Mouse (Mus musculus): Measurements from ENCODE around the gene Sbno2. TPM values are rescaled to one million over a fixed set of nuclear protein-coding genes. Genes with fewer than 3 reads are reported as not detected.
"Not testable (repeated sequence)": the region's sequence is repeated elsewhere in the genome, so short reads cannot be mapped to it uniquely, and the experiment has no call there.

The Sbno2 gene
- total and polyA plus RNA-seq, 3 experiments = 38.5 to 120 (median 59.3) TPM

- DNase-seq = peak; percentile 36
Observed at GRCm38 (mm10) chr10:80057683-80058326, 47.6 kb downstream of the Sbno2 start.

- no peak for DNase-seq
Observed at GRCm38 (mm10) chr10:80056976-80057682, 48.2 kb downstream of the Sbno2 start.

- DNase-seq = no peak
Observed at GRCm38 (mm10) chr10:80056506-80056905, 48.9 kb downstream of the Sbno2 start.

GRCm38 (mm10) chr10:80055891-80056290, 49.5 kb downstream of the Sbno2 start:
- no peak for DNase-seq

GRCm38 (mm10) chr10:80055364-80055763, 50.0 kb downstream of the Sbno2 start:
- DNase-seq = no peak

GRCm38 (mm10) chr10:80054911-80055310, 50.5 kb downstream of the Sbno2 start:
- not testable (repeated sequence) for DNase-seq

GRCm38 (mm10) chr10:80053831-80054815, 51.2 kb downstream of the Sbno2 start:
- peak; percentile 89 for DNase-seq

- peak; percentile 100 for DNase-seq
Observed at GRCm38 (mm10) chr10:80053259-80053780, 52.1 kb downstream of the Sbno2 start.

- no peak for DNase-seq
Observed at GRCm38 (mm10) chr10:80052374-80052764, 53.0 kb downstream of the Sbno2 start.

GRCm38 (mm10) chr10:80051618-80052373, 53.6 kb downstream of the Sbno2 start:
- peak; percentile 89 for DNase-seq

GRCm38 (mm10) chr10:80050885-80051617, 54.3 kb downstream of the Sbno2 start:
- no peak for DNase-seq

- DNase-seq = no peak
Observed at GRCm38 (mm10) chr10:80050244-80050643, 55.1 kb downstream of the Sbno2 start.

- DNase-seq = no peak
Observed at GRCm38 (mm10) chr10:80048834-80049233, 56.5 kb downstream of the Sbno2 start.

GRCm38 (mm10) chr10:80048396-80048795, 57.0 kb downstream of the Sbno2 start:
- no peak for DNase-seq

GRCm38 (mm10) chr10:80047041-80047565, 58.3 kb downstream of the Sbno2 start, which contains the start of gene Gpx4:
Gene Gpx4 (plus strand): TSS chr10:80047166.
- DNase-seq = no peak

GRCm38 (mm10) chr10:80045766-80046165, 59.6 kb downstream of the Sbno2 start:
- DNase-seq = no peak

- not testable (repeated sequence) for DNase-seq
Observed at GRCm38 (mm10) chr10:80045364-80045763, 60.0 kb downstream of the Sbno2 start.

- DNase-seq = no peak
Observed at GRCm38 (mm10) chr10:80044087-80044486, 61.3 kb downstream of the Sbno2 start.

- not testable (repeated sequence) for DNase-seq
Observed at GRCm38 (mm10) chr10:80041409-80042060, 63.8 kb downstream of the Sbno2 start.

- DNase-seq = peak; percentile 98
Observed at GRCm38 (mm10) chr10:80039559-80039979, 65.8 kb downstream of the Sbno2 start, which contains the start of gene Polr2e. Gene Polr2e (minus strand): TSS chr10:80039795.

Measured in adrenal gland, adult 2 months (tissue).